Mouse (Mus musculus) erythroid progenitor cell, adult 5-6 weeks (primary cell): ENCODE results near the gene Olfr1457. TPM values are rescaled to one million over a fixed set of nuclear protein-coding genes. Genes with fewer than 3 reads are reported as not detected.

Source experiments
- ATAC-seq: replicated peaks from 2 replicates; pipeline ENCODE4 v1.8.0; 2016; ENCODE audit warnings: moderate number of reproducible peaks, mild to moderate bottlenecking, moderate TSS enrichment, inconsistent platforms; ENCODE audit not compliant: poor library complexity, low FRiP score, severe bottlenecking
- total RNA-seq, 2 experiments: library from RNA; stranded (forward) in 1 of 2; stranded (reverse) in 1 of 2; fragments of 150-400 nt in 1 of 2; fragments of 186-747, 209-891 nt in 1 of 2; gene quantifications; 2 replicates each; pipeline versions ENCODE4 v1.2.3 to v1.2.4; 2015 to 2017; ENCODE audit warnings: low replicate concordance in 2 of 2

Olfr1457 gene
- total RNA-seq (2015; ENCODE audit: low replicate concordance), result not detected in 2 replicates
- not detected in 2 replicates for total RNA-seq (2017; ENCODE audit: low replicate concordance)

DNA sequence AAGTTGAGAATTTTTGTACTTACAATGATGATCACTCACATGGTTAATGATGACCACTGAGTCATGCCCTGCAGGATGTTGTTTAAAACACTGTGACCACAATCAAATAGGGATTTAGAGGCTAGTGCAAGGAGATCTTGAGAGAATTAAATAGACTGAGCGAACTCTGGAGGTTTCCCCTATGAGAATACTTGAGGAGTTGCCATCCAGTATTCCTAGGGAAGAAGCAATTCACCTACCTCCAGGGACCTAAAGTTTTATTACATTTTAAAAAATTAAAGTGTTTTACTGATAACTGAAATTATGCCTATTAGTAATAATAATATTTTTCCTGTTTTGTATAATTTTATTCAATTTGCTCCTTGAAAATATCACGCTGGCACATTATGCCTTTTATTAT lies at the start of gene Olfr1457:
Gene Olfr1457 (minus strand): TSS at position 101 of the 400 bp plus-strand sequence.
- ATAC-seq, result no peak

GRCm38 (mm10) chr19:13106675-13107074 lies 9.0 kb upstream of the Olfr1457 start, which contains the start of gene Olfr1458:
Gene Olfr1458, minus strand, starts transcription at chr19:13106775.
- no peak for ATAC-seq

DNA sequence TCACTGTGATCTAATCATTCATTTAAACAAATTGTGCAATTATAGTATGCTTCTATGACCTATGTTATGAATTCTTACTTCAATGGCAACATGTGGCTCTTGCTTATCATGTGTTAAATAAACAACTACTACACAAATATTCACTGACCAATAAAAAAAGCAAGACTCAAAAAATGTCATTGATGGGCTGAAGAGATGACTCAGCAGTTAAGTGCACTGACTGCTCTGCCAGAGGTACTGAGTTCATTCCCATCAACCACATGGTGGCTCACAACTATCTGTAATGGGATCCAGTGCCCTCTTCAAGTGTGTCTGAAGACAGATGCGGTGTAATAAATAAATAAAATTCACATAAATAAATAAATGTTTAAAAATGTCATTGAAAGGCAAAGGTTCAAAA lies 3.8 kb downstream of the Olfr1457 start:
- no peak for ATAC-seq

- ATAC-seq, result no peak
Measured at GRCm38 (mm10) chr19:13060310-13060709, 37.4 kb downstream of the Olfr1457 start, which contains the start of gene Olfr1454. Gene Olfr1454, plus strand, starts transcription at chr19:13060610.

Other genes starting within 250 kb of the Olfr1457 start
- gene Olfr1444, start 240.6 kb downstream of the Olfr1457 start, total RNA-seq (2015; ENCODE audit: low replicate concordance), result not detected in 2 replicates
- not detected in 2 replicates for gene Olfr1444, start 240.6 kb downstream of the Olfr1457 start, total RNA-seq (2017; ENCODE audit: low replicate concordance)
- not detected in 2 replicates for gene Olfr1445, start 214.0 kb downstream of the Olfr1457 start, total RNA-seq (2015; ENCODE audit: low replicate concordance)
- gene Olfr1445, start 214.0 kb downstream of the Olfr1457 start, total RNA-seq (2017; ENCODE audit: low replicate concordance), result not detected in 2 replicates
- gene Olfr1446, start 204.4 kb downstream of the Olfr1457 start, total RNA-seq (2015; ENCODE audit: low replicate concordance), result not detected in 2 replicates
- gene Olfr1446, start 204.4 kb downstream of the Olfr1457 start, total RNA-seq (2017; ENCODE audit: low replicate concordance), result not detected in 2 replicates
- gene Olfr1447, start 194.1 kb downstream of the Olfr1457 start, total RNA-seq (2015; ENCODE audit: low replicate concordance), result not detected in 2 replicates
- gene Olfr1447, start 194.1 kb downstream of the Olfr1457 start, total RNA-seq (2017; ENCODE audit: low replicate concordance), result not detected in 2 replicates
- gene Olfr1448, start 173.5 kb downstream of the Olfr1457 start, total RNA-seq (2015; ENCODE audit: low replicate concordance), result not detected in 2 replicates
- not detected in 2 replicates for gene Olfr1448, start 173.5 kb downstream of the Olfr1457 start, total RNA-seq (2017; ENCODE audit: low replicate concordance)
- not detected in 2 replicates for gene Olfr1449, start 167.1 kb downstream of the Olfr1457 start, total RNA-seq (2015; ENCODE audit: low replicate concordance)
- not detected in 2 replicates for gene Olfr1449, start 167.1 kb downstream of the Olfr1457 start, total RNA-seq (2017; ENCODE audit: low replicate concordance)
- gene Olfr1450, start 147.6 kb downstream of the Olfr1457 start, total RNA-seq (2015; ENCODE audit: low replicate concordance), result not detected in 2 replicates
- gene Olfr1450, start 147.6 kb downstream of the Olfr1457 start, total RNA-seq (2017; ENCODE audit: low replicate concordance), result not detected in 2 replicates
- not detected in 2 replicates for gene Olfr1451, start 102.9 kb downstream of the Olfr1457 start, total RNA-seq (2015; ENCODE audit: low replicate concordance)
- gene Olfr1451, start 102.9 kb downstream of the Olfr1457 start, total RNA-seq (2017; ENCODE audit: low replicate concordance), result not detected in 2 replicates
- not detected in 2 replicates for gene Olfr1453, start 69.6 kb downstream of the Olfr1457 start, total RNA-seq (2015; ENCODE audit: low replicate concordance)
- not detected in 2 replicates for gene Olfr1453, start 69.6 kb downstream of the Olfr1457 start, total RNA-seq (2017; ENCODE audit: low replicate concordance)
- not detected in 2 replicates for gene Olfr1454, start 37.3 kb downstream of the Olfr1457 start, total RNA-seq (2015; ENCODE audit: low replicate concordance)
- not detected in 2 replicates for gene Olfr1454, start 37.3 kb downstream of the Olfr1457 start, total RNA-seq (2017; ENCODE audit: low replicate concordance)
- gene Olfr1458, start 8.9 kb upstream of the Olfr1457 start, total RNA-seq (2015; ENCODE audit: low replicate concordance), result not detected in 2 replicates
- not detected in 2 replicates for gene Olfr1458, start 8.9 kb upstream of the Olfr1457 start, total RNA-seq (2017; ENCODE audit: low replicate concordance)
- not detected in 2 replicates for gene Olfr1459, start 51.7 kb upstream of the Olfr1457 start, total RNA-seq (2015; ENCODE audit: low replicate concordance)
- not detected in 2 replicates for gene Olfr1459, start 51.7 kb upstream of the Olfr1457 start, total RNA-seq (2017; ENCODE audit: low replicate concordance)
- not detected in 2 replicates for gene Olfr1461, start 65.1 kb upstream of the Olfr1457 start, total RNA-seq (2015; ENCODE audit: low replicate concordance)
- gene Olfr1461, start 65.1 kb upstream of the Olfr1457 start, total RNA-seq (2017; ENCODE audit: low replicate concordance), result not detected in 2 replicates
- not detected in 2 replicates for gene Olfr1462, start 87.8 kb upstream of the Olfr1457 start, total RNA-seq (2015; ENCODE audit: low replicate concordance)
- gene Olfr1462, start 87.8 kb upstream of the Olfr1457 start, total RNA-seq (2017; ENCODE audit: low replicate concordance), result not detected in 2 replicates
- not detected in 2 replicates for gene Olfr1463, start 133.4 kb upstream of the Olfr1457 start, total RNA-seq (2015; ENCODE audit: low replicate concordance)
- gene Olfr1463, start 133.4 kb upstream of the Olfr1457 start, total RNA-seq (2017; ENCODE audit: low replicate concordance), result not detected in 2 replicates
- gene Olfr1465, start 217.7 kb upstream of the Olfr1457 start, total RNA-seq (2015; ENCODE audit: low replicate concordance), result not detected in 2 replicates
- gene Olfr1465, start 217.7 kb upstream of the Olfr1457 start, total RNA-seq (2017; ENCODE audit: low replicate concordance), result not detected in 2 replicates
- gene Olfr1466, start 241.0 kb upstream of the Olfr1457 start, total RNA-seq (2015; ENCODE audit: low replicate concordance), result not detected in 2 replicates
- not detected in 2 replicates for gene Olfr1466, start 241.0 kb upstream of the Olfr1457 start, total RNA-seq (2017; ENCODE audit: low replicate concordance)